Comparison of ENCODE assay signal across 23 mouse cellular contexts in genomic region chr3:122907841-122908240, GRCm38 (mm10). TPM values are rescaled to one million over a fixed set of nuclear protein-coding genes. Genes with fewer than 3 reads are reported as not detected.
DNase-seq lines count a peak whose midpoint lies in the region; ATAC-seq lines count a peak whose summit lies in the region.
"Had no signal": no experiment of that assay in that cellular context is flagged by ENCODE, and none has a peak within 500 bp of the region (broad histone marks: within the 10 kb centered on the region; RNA-seq: fewer than 3 reads in every experiment).

No protein-coding gene starts in this region.

- 92% methylated on average over 2 of the region's 2 CpGs for WGBS in hindbrain, embryonic 16.5 days

- no peak overlapping the region for H3K4me3 ChIP-seq in hindbrain, embryonic 16.5 days (ENCODE audit: low read length)
- H3K4me3 ChIP-seq: embryonic facial prominence, embryonic 10.5 days; embryonic facial prominence, embryonic 12.5 days; forebrain, embryonic 13.5 days; forebrain, embryonic 15.5 days had no signal

- no peak for ATAC-seq in hindbrain, embryonic 16.5 days
- ATAC-seq: forebrain, embryonic 13.5 days; forebrain, embryonic 15.5 days; forebrain, postnatal 0 days had no signal

- no peaks in the 10 kb centered on the region for H3K36me3 ChIP-seq in hindbrain, embryonic 16.5 days (ENCODE audit: control insufficient read depth, insufficient read depth, low read length)
- H3K36me3 ChIP-seq: embryonic facial prominence, embryonic 10.5 days; embryonic facial prominence, embryonic 12.5 days; forebrain, embryonic 15.5 days had no signal

- peak; percentile 49 for DNase-seq in adrenal gland, adult 2 months
- no peak for DNase-seq in adrenal gland, postnatal 4 days (ENCODE audit: low spot score in 2 of 2)
- DNase-seq in adrenal gland, postnatal 10 days = peak; percentile 18
- DNase-seq in adrenal gland, postnatal 25 days = peak; percentile 18
- no peak for DNase-seq in heart, adult 9 months (ENCODE audit: low spot score in 2 of 2)
- DNase-seq in frontal cortex, postnatal 25 days (ENCODE audit: low spot score in 2 of 2) = no peak
- DNase-seq: cerebellum, adult 11-12 months; cerebellum, adult 2 months; cerebellum, adult 9-10 months; cerebellum, postnatal 10 days; cerebellum, postnatal 25 days; forebrain, postnatal 0 days had no signal

- no peaks in the 10 kb centered on the region for H3K27me3 ChIP-seq in hindbrain, embryonic 16.5 days (replicated peaks; ENCODE audit: control insufficient read depth, insufficient read depth, low read length)
- H3K27me3 ChIP-seq: embryonic facial prominence, embryonic 12.5 days; forebrain, embryonic 13.5 days; forebrain, embryonic 15.5 days had no signal

- no peak overlapping the region for H3K4me2 ChIP-seq in hindbrain, embryonic 16.5 days (ENCODE audit: low read length)
- H3K4me2 ChIP-seq: embryonic facial prominence, embryonic 12.5 days; forebrain, embryonic 13.5 days; forebrain, embryonic 15.5 days had no signal

- H3K27ac ChIP-seq in hindbrain, embryonic 16.5 days (ENCODE audit: low read depth, low read length) = no peak overlapping the region
- H3K27ac ChIP-seq: embryonic facial prominence, embryonic 10.5 days; embryonic facial prominence, embryonic 12.5 days; forebrain, embryonic 13.5 days; forebrain, embryonic 15.5 days had no signal

- no peaks in the 10 kb centered on the region for H3K4me1 ChIP-seq in hindbrain, embryonic 16.5 days (ENCODE audit: control insufficient read depth, insufficient read depth, low read depth, low read length)
- H3K4me1 ChIP-seq: embryonic facial prominence, embryonic 10.5 days; embryonic facial prominence, embryonic 12.5 days; forebrain, embryonic 13.5 days; forebrain, embryonic 15.5 days had no signal

- no peaks in the 10 kb centered on the region for H3K9me3 ChIP-seq in hindbrain, embryonic 16.5 days (ENCODE audit: control insufficient read depth, low read length)
- H3K9me3 ChIP-seq: embryonic facial prominence, embryonic 10.5 days; embryonic facial prominence, embryonic 12.5 days; forebrain, embryonic 13.5 days; forebrain, embryonic 15.5 days had no signal

- no peak overlapping the region for H3K9ac ChIP-seq in hindbrain, embryonic 16.5 days (ENCODE audit: low read depth, low read length)
- H3K9ac ChIP-seq: embryonic facial prominence, embryonic 12.5 days; forebrain, embryonic 13.5 days; forebrain, embryonic 15.5 days; forebrain, postnatal 0 days had no signal

RNA-seq across cellular contexts. Expression of gene Gm10959, which starts 11.3 kb away (rescaled TPM):
- total RNA-seq in adrenal gland, adult 2 months (2021) = not detected
- polyA plus RNA-seq in adrenal gland, adult 2 months (2012; rRNA removed) = not detected in 2 replicates
- not detected for total RNA-seq in adrenal gland, postnatal 4 days (2021)
- not detected for total RNA-seq in adrenal gland, postnatal 10 days (2021)
- not detected in 2 replicates for total RNA-seq in adrenal gland, postnatal 25 days (2021)
- not detected in 2 replicates for polyA plus RNA-seq in hindbrain, embryonic 16.5 days (2015; fragmentation: Nextera tagmentation; extraction: Ambion mirVana)
- total RNA-seq: ES-E14; forebrain, postnatal 0 days; MEL had no signal
- polyA plus RNA-seq: C2C12; cerebellum, adult 2 months; cortical plate, adult 2 months; embryonic facial prominence, embryonic 10.5 days; embryonic facial prominence, embryonic 12.5 days; embryonic facial prominence, embryonic 14.5 days; forebrain, embryonic 11.5 days; forebrain, embryonic 13.5 days; forebrain, embryonic 15.5 days; forebrain, postnatal 0 days had no signal

RNA-seq across cellular contexts. Expression of gene Fabp2, which starts 13.0 kb away (rescaled TPM):
- total RNA-seq in adrenal gland, adult 2 months (2021) = not detected
- not detected in 2 replicates for polyA plus RNA-seq in adrenal gland, adult 2 months (2012; rRNA removed)
- 1 to 10 TPM in 1 of 2 experiments, not detected in 1; 6.1 TPM for total RNA-seq in adrenal gland, postnatal 4 days (2021)
- total RNA-seq in adrenal gland, postnatal 10 days (2021) = 10 to 100 TPM in 1 of 2 experiments, 1 to 10 TPM in 1; 7.5 to 17.9 TPM
- total RNA-seq in adrenal gland, postnatal 25 days (2021) = 1.00 TPM in 1 of 2 replicates, not detected in the other
- not detected in 2 replicates for polyA plus RNA-seq in hindbrain, embryonic 16.5 days (2015; fragmentation: Nextera tagmentation; extraction: Ambion mirVana)
- total RNA-seq: ES-E14; forebrain, postnatal 0 days; MEL had no signal
- polyA plus RNA-seq: C2C12; cerebellum, adult 2 months; cortical plate, adult 2 months; embryonic facial prominence, embryonic 10.5 days; embryonic facial prominence, embryonic 12.5 days; embryonic facial prominence, embryonic 14.5 days; forebrain, embryonic 11.5 days; forebrain, embryonic 15.5 days; forebrain, postnatal 0 days had no signal

RNA-seq across cellular contexts. Expression of gene 1810037I17Rik, which starts 16.2 kb away (rescaled TPM):
- total RNA-seq in adrenal gland, adult 2 months (2021) = 10 to 100 TPM; 46.0 to 59.0 TPM
- polyA plus RNA-seq in adrenal gland, adult 2 months (2012; rRNA removed) = 17.1 and 18.3 TPM in 2 replicates
- 10 to 100 TPM; 58.1 to 67.2 TPM for total RNA-seq in adrenal gland, postnatal 4 days (2021)
- total RNA-seq in adrenal gland, postnatal 10 days (2021) = 10 to 100 TPM; 59.1 to 60.4 TPM
- total RNA-seq in adrenal gland, postnatal 25 days (2021) = 42.8 and 52.2 TPM in 2 replicates
- 80.8 and 92.9 TPM in 2 replicates for polyA plus RNA-seq in hindbrain, embryonic 16.5 days (2015; fragmentation: Nextera tagmentation; extraction: Ambion mirVana)

Comparison
In these comparisons a context has a peak if more than half of its experiments do, and no peak if none do; other contexts are left out.
1. DNase-seq: peak in adrenal gland, adult 2 months (single experiment), adrenal gland, postnatal 10 days (single experiment) and adrenal gland, postnatal 25 days (single experiment); none in adrenal gland, postnatal 4 days (0 of 2), heart, adult 9 months (0 of 2) and frontal cortex, postnatal 25 days (0 of 2).